Mouse (Mus musculus) G1E (cell line): ENCODE measurements around the gene Gm11146. TPM values are rescaled to one million over a fixed set of nuclear protein-coding genes. Genes with fewer than 3 reads are reported as not detected.

Experiments used
- ATAC-seq: 2 replicates; pipeline ENCODE4 v1.8.0; 2016; ENCODE audit warnings: mild to moderate bottlenecking; ENCODE audit not compliant: insufficient number of reproducible peaks, poor library complexity, low FRiP score, severe bottlenecking; ENCODE audit errors: extremely low read depth
- DNase-seq: peaks from one replicate; pipeline ENCODE4 v3.0.0; 2012; ENCODE audit warnings: low spot score
- H3K27me3 ChIP-seq: 2 replicates; pipeline ENCODE4 v1.6.1; 2012; ENCODE audit warnings: mild to moderate bottlenecking, low read length, inconsistent platforms; ENCODE audit not compliant: insufficient read depth
- H3K36me3 ChIP-seq: replicated peaks from 2 replicates; pipeline ENCODE3; 2012; ENCODE audit warnings: mild to moderate bottlenecking, inconsistent platforms
- H3K4me1 ChIP-seq: 2 replicates; pipeline ENCODE4 v1.6.1; 2012; ENCODE audit warnings: low read depth, low read length, inconsistent platforms, mixed read lengths; ENCODE audit not compliant: insufficient read depth
- H3K4me3 ChIP-seq: 2 replicates; pipeline ENCODE4 v1.5.1; 2012; ENCODE audit warnings: low read depth, mild to moderate bottlenecking, inconsistent platforms, low read length, moderate library complexity, mixed read lengths
- H3K9me3 ChIP-seq: replicated peaks from 2 replicates; pipeline ENCODE4 v1.6.1; 2012; ENCODE audit warnings: inconsistent platforms
- CTCF ChIP-seq: IDR thresholded peaks from 2 replicates; pipeline ENCODE4 v1.5.1; 2012; ENCODE audit warnings: low read depth, low read length, inconsistent platforms, mixed read lengths
- GATA1 ChIP-seq: IDR thresholded peaks from 2 replicates; pipeline ENCODE4 v1.6.1; 2012; ENCODE audit warnings: borderline replicate concordance, low read length, inconsistent platforms, mixed read lengths
- GATA2 ChIP-seq: IDR thresholded peaks from 2 replicates; pipeline ENCODE4 v1.6.1; 2012; ENCODE audit warnings: low read depth, low read length, inconsistent platforms, borderline replicate concordance
- POLR2AphosphoS5 ChIP-seq: IDR thresholded peaks from 2 replicates; pipeline ENCODE4 v1.6.1; 2012; ENCODE audit warnings: low read depth, low read length, inconsistent platforms; ENCODE audit not compliant: insufficient replicate concordance
- TAL1 ChIP-seq: conservative IDR thresholded peaks from 2 replicates; pipeline ENCODE4 v1.6.1; 2012; ENCODE audit warnings: low read depth, low read length, inconsistent platforms, mixed read lengths
- polyA plus RNA-seq: library from polyadenylated mRNA; stranded (reverse); fragments of >175 nt; gene quantifications from 2 replicates; pipeline ENCODE4 v1.2.3, GENCODE M21; 2012
- total RNA-seq, 2 experiments: library from RNA; stranded (forward) in 1 of 2; stranded (reverse) in 1 of 2; fragments of 200-1000 nt in 1 of 2; fragments of >200 nt in 1 of 2; fragmentation: Nextera tagmentation in 1 of 2; gene quantifications; 2 replicates each; pipeline ENCODE4 v1.2.3; 2014 to 2017

The Gm11146 gene
- total and polyA plus RNA-seq, 3 experiments = not detected

GRCm38 (mm10) chr16:77598787-77599186 is 3.1 kb downstream of the Gm11146 start:
- ATAC-seq = no peak
- Histone ChIP-seq H3K36me3 (no peaks in the 10 kb centered on the region), H3K27me3 (no peaks in the 10 kb centered on the region), H3K4me3 (no peak overlapping the region), H3K9me3 (peaks cover 10% of the 10 kb centered on the region), H3K4me1 (no peaks in the 10 kb centered on the region)
- TF ChIP-seq GATA1 (no peak), POLR2AphosphoS5 (no peak), CTCF (no peak), GATA2 (no peak), TAL1 (no peak)
- DNase-seq = no peak

- Histone ChIP-seq H3K27me3 (no peaks in the 10 kb centered on the region), H3K4me3 (no peak overlapping the region), H3K9me3 (peaks cover 15% of the 10 kb centered on the region), H3K4me1 (no peaks in the 10 kb centered on the region), H3K36me3 (no peaks in the 10 kb centered on the region)
- ATAC-seq = no peak
- TF ChIP-seq TAL1 = no peak
- TF ChIP-seq GATA1 = no peak
- no peak for TF ChIP-seq POLR2AphosphoS5
- TF ChIP-seq GATA2 = no peak
- TF ChIP-seq CTCF = no peak
- DNase-seq = no peak
Observed at GRCm38 (mm10) chr16:77596556-77596955, 5.3 kb downstream of the Gm11146 start.

- Histone ChIP-seq H3K27me3 (no peaks in the 10 kb centered on the region), H3K9me3 (peaks cover 12% of the 10 kb centered on the region), H3K4me1 (no peaks in the 10 kb centered on the region), H3K36me3 (no peaks in the 10 kb centered on the region), H3K4me3 (no peak overlapping the region)
- DNase-seq = no peak
- TF ChIP-seq GATA2 (no peak), CTCF (no peak), TAL1 (no peak), POLR2AphosphoS5 (no peak), GATA1 (no peak)
- no peak for ATAC-seq
Observed at GRCm38 (mm10) chr16:77595661-77596060, 6.2 kb downstream of the Gm11146 start.

- no peak for TF ChIP-seq GATA1
- Histone ChIP-seq H3K4me1 (no peaks in the 10 kb centered on the region), H3K4me3 (no peak overlapping the region), H3K36me3 (no peaks in the 10 kb centered on the region), H3K27me3 (no peaks in the 10 kb centered on the region), H3K9me3 (peaks cover 12% of the 10 kb centered on the region)
- ATAC-seq = no peak
- no peak for DNase-seq
Observed at GRCm38 (mm10) chr16:77594553-77594952, 7.3 kb downstream of the Gm11146 start.

GRCm38 (mm10) chr16:77593828-77594421 is 8.0 kb downstream of the Gm11146 start:
- Histone ChIP-seq H3K9me3 (peaks cover 12% of the 10 kb centered on the region), H3K36me3 (no peaks in the 10 kb centered on the region), H3K4me1 (no peaks in the 10 kb centered on the region), H3K4me3 (no peak overlapping the region), H3K27me3 (no peaks in the 10 kb centered on the region)
- DNase-seq (no peak), ATAC-seq (no peak)
- TF ChIP-seq CTCF = no peak
- no peak for TF ChIP-seq POLR2AphosphoS5
- TF ChIP-seq GATA2 = no peak
- no peak for TF ChIP-seq TAL1
- no peak for TF ChIP-seq GATA1

GRCm38 (mm10) chr16:77592986-77593385 is 8.9 kb downstream of the Gm11146 start:
- Histone ChIP-seq H3K36me3 (no peaks in the 10 kb centered on the region), H3K4me3 (no peak overlapping the region), H3K4me1 (no peaks in the 10 kb centered on the region), H3K27me3 (no peaks in the 10 kb centered on the region), H3K9me3 (peaks cover 13% of the 10 kb centered on the region)
- no peak for DNase-seq
- no peak for ATAC-seq
- TF ChIP-seq POLR2AphosphoS5 = no peak
- TF ChIP-seq CTCF = no peak
- TF ChIP-seq TAL1 = no peak
- no peak for TF ChIP-seq GATA2
- TF ChIP-seq GATA1 = no peak

GRCm38 (mm10) chr16:77573036-77573435 is 28.9 kb downstream of the Gm11146 start:
- no peaks in the 10 kb centered on the region for H3K27me3 ChIP-seq
- DNase-seq (no peak), ATAC-seq (no peak)
- peaks cover 6% of the 10 kb centered on the region for H3K9me3 ChIP-seq
- H3K4me1 ChIP-seq = no peaks in the 10 kb centered on the region
- H3K4me3 ChIP-seq = no peak overlapping the region
- TF ChIP-seq GATA1 (no peak), POLR2AphosphoS5 (no peak), GATA2 (no peak), TAL1 (no peak), CTCF (no peak)
- H3K36me3 ChIP-seq = no peaks in the 10 kb centered on the region
